Mouse (Mus musculus): ENCODE results near the gene Rnf169. TPM values are rescaled to one million over a fixed set of nuclear protein-coding genes. Genes with fewer than 3 reads are reported as not detected.

Rnf169 gene
- 4.3 and 4.5 TPM in 2 replicates for polyA plus RNA-seq (2016; fragmentation: Nextera tagmentation; extraction: Ambion mirVana)

GRCm38 (mm10) chr7:99980132-99980591 lies at the start of gene Rnf169:
Gene Rnf169 (minus strand): TSS chr7:99980448.
- Histone ChIP-seq H3K27ac (ENCODE audit: poor library complexity, severe bottlenecking) (peak within 1 kb of the TSS; percentile 94), H3K9me3 (replicated peaks) (no peaks in the 10 kb centered on the region; the same call in 1 of the 2 replicates), H3K36me3 (no peaks in the 10 kb centered on the region), H3K4me3 (peak within 1 kb of the TSS; percentile 94), H3K9ac (peak within 1 kb of the TSS; percentile 94), H3K4me1 (replicated peaks) (peaks cover 18% of the 10 kb centered on the region), H3K4me2 (peak within 1 kb of the TSS; percentile 78), H3K27me3 (replicated peaks) (no peaks in the 10 kb centered on the region)
- ATAC-seq (ENCODE audit: insufficient number of reproducible peaks, low FRiP score) = peak; percentile 94
- WGBS = under 1% methylated on average over 47 of the region's 55 CpGs

- Histone ChIP-seq H3K27ac (ENCODE audit: poor library complexity, severe bottlenecking) (no peak overlapping the region), H3K9me3 (replicated peaks) (no peaks in the 10 kb centered on the region), H3K4me1 (replicated peaks) (no peaks in the 10 kb centered on the region), H3K4me2 (no peak overlapping the region), H3K4me3 (no peak overlapping the region), H3K27me3 (replicated peaks) (peaks cover 3% of the 10 kb centered on the region; the same call in 1 of the 2 replicates), H3K9ac (no peak overlapping the region), H3K36me3 (no peaks in the 10 kb centered on the region)
- ATAC-seq (ENCODE audit: insufficient number of reproducible peaks, low FRiP score) = no peak
- WGBS = 35% methylated on average over 3 of the region's 3 CpGs
Measured at GRCm38 (mm10) chr7:100029307-100029706, 49.1 kb upstream of the Rnf169 start.

DNA sequence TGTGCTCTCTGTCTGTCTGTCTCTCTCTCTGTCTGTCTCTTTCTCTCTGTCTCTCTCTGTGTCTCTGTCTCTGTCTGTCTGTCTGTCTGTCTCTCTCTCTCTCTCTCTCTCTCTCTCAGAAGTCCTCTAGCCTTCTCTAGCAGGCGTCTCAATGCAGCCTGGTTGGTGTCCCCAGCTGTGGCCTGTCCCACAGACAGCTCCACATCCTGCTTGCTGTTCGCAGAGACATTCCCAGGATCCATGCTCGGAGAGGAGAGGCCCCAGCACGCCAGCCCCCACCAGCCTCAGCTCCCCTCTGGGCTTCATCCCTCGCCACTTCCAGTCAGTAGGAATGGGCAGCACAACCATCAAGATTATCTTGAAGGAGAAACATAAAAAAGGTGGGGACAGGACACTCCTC lies 47.1 kb upstream of the Rnf169 start:
- Histone ChIP-seq H3K4me3 (no peak overlapping the region), H3K36me3 (no peaks in the 10 kb centered on the region), H3K4me2 (no peak overlapping the region), H3K9me3 (replicated peaks) (no peaks in the 10 kb centered on the region; the same call in 1 of the 2 replicates), H3K27ac (ENCODE audit: poor library complexity, severe bottlenecking) (no peak overlapping the region), H3K27me3 (replicated peaks) (peaks cover 3% of the 10 kb centered on the region; the same call in 1 of the 2 replicates), H3K9ac (no peak overlapping the region), H3K4me1 (replicated peaks) (no peaks in the 10 kb centered on the region)
- no peak for ATAC-seq (ENCODE audit: insufficient number of reproducible peaks, low FRiP score)
- 46% methylated on average over 5 of the region's 5 CpGs for WGBS

GRCm38 (mm10) chr7:100017056-100017455 lies 36.8 kb upstream of the Rnf169 start:
- Histone ChIP-seq H3K4me2 (no peak overlapping the region), H3K27me3 (replicated peaks) (0 out of 2 replicates have a peak, but pooled peaks cover 6% of the 10 kb centered on the region), H3K4me3 (no peak overlapping the region), H3K4me1 (replicated peaks) (peaks cover 3% of the 10 kb centered on the region; the same call in 1 of the 2 replicates), H3K9me3 (replicated peaks) (no peaks in the 10 kb centered on the region), H3K27ac (ENCODE audit: poor library complexity, severe bottlenecking) (no peak overlapping the region), H3K9ac (no peak overlapping the region), H3K36me3 (no peaks in the 10 kb centered on the region)
- ATAC-seq (ENCODE audit: insufficient number of reproducible peaks, low FRiP score) = no peak
- WGBS = 79% methylated on average over 8 of the region's 8 CpGs

GRCm38 (mm10) chr7:100014123-100014600 lies 33.9 kb upstream of the Rnf169 start:
- WGBS = 67% methylated on average over 8 of the region's 8 CpGs

GRCm38 (mm10) chr7:100012515-100012914 lies 32.3 kb upstream of the Rnf169 start:
- Histone ChIP-seq H3K4me3 (no peak overlapping the region), H3K9ac (no peak overlapping the region), H3K27ac (ENCODE audit: poor library complexity, severe bottlenecking) (no peak overlapping the region), H3K36me3 (no peaks in the 10 kb centered on the region), H3K9me3 (replicated peaks) (no peaks in the 10 kb centered on the region), H3K4me1 (replicated peaks) (peaks cover 3% of the 10 kb centered on the region; the same call in 1 of the 2 replicates), H3K27me3 (replicated peaks) (peaks cover 30% of the 10 kb centered on the region), H3K4me2 (no peak overlapping the region)
- ATAC-seq (ENCODE audit: insufficient number of reproducible peaks, low FRiP score) = no peak
- 47% methylated on average over 6 of the region's 6 CpGs for WGBS

More at GRCm38 (mm10) chr7:100014123-100014600, 33.9 kb upstream of the Rnf169 start:
- Histone ChIP-seq H3K4me1 (replicated peaks) (peaks cover 3% of the 10 kb centered on the region; the same call in 1 of the 2 replicates), H3K9ac (no peak overlapping the region), H3K4me2 (no peak overlapping the region), H3K27me3 (replicated peaks) (peaks cover 13% of the 10 kb centered on the region), H3K36me3 (no peaks in the 10 kb centered on the region), H3K9me3 (replicated peaks) (no peaks in the 10 kb centered on the region), H3K4me3 (no peak overlapping the region), H3K27ac (ENCODE audit: poor library complexity, severe bottlenecking) (no peak overlapping the region)
- no peak; the same call in 1 of the 2 replicates for ATAC-seq (ENCODE audit: insufficient number of reproducible peaks, low FRiP score)

GRCm38 (mm10) chr7:100012085-100012484 lies 31.8 kb upstream of the Rnf169 start:
- Histone ChIP-seq H3K4me2 (no peak overlapping the region), H3K27ac (ENCODE audit: poor library complexity, severe bottlenecking) (no peak overlapping the region), H3K4me1 (replicated peaks) (peaks cover 3% of the 10 kb centered on the region; the same call in 1 of the 2 replicates), H3K9ac (no peak overlapping the region), H3K36me3 (no peaks in the 10 kb centered on the region), H3K4me3 (no peak overlapping the region), H3K9me3 (replicated peaks) (no peaks in the 10 kb centered on the region), H3K27me3 (replicated peaks) (peaks cover 34% of the 10 kb centered on the region)
- 52% methylated on average over 8 of the region's 8 CpGs for WGBS
- ATAC-seq (ENCODE audit: insufficient number of reproducible peaks, low FRiP score) = no peak

- Histone ChIP-seq H3K4me1 (replicated peaks) (peaks cover 10% of the 10 kb centered on the region), H3K27me3 (replicated peaks) (peaks cover 48% of the 10 kb centered on the region), H3K9ac (no peak overlapping the region), H3K4me3 (no peak overlapping the region), H3K36me3 (no peaks in the 10 kb centered on the region), H3K4me2 (no peak overlapping the region), H3K9me3 (replicated peaks) (no peaks in the 10 kb centered on the region), H3K27ac (ENCODE audit: poor library complexity, severe bottlenecking) (no peak overlapping the region)
- no peak for ATAC-seq (ENCODE audit: insufficient number of reproducible peaks, low FRiP score)
- 62% methylated on average over 5 of the region's 5 CpGs for WGBS
Measured at GRCm38 (mm10) chr7:100010711-100011110, 30.5 kb upstream of the Rnf169 start.

DNA sequence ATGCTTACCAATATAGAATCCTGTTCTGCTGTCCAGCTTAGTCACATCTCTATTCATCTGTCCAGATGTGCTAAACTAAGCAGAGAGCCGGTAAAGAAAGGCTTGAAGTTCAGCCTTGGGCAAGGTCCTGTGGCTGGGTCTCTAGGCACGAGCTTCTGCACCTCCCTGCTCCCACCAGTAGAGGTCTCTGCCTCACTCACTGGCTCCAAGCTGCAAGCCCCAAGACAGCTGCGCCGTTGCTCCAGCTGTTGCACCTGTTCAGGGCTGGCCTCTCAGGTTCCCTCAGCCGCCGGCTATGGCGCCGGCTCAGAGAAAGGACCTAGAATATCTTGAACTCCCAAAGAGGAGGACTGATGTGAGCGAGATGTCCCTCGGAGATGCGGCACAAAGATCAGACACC lies 29.4 kb upstream of the Rnf169 start:
- H3K27me3 ChIP-seq (replicated peaks) = peaks cover 58% of the 10 kb centered on the region
- ATAC-seq (ENCODE audit: insufficient number of reproducible peaks, low FRiP score) = 0 out of 2 replicates have a peak, but pooled peaks have one; percentile 34
- no peaks in the 10 kb centered on the region for H3K9me3 ChIP-seq (replicated peaks)
- H3K4me3 ChIP-seq = no peak overlapping the region
- H3K4me1 ChIP-seq (replicated peaks) = peaks cover 15% of the 10 kb centered on the region
- H3K36me3 ChIP-seq = no peaks in the 10 kb centered on the region
- no peak overlapping the region for H3K4me2 ChIP-seq
- H3K9ac ChIP-seq = no peak overlapping the region
- no peak overlapping the region for H3K27ac ChIP-seq (ENCODE audit: poor library complexity, severe bottlenecking)
- WGBS = 21% methylated on average over 11 of the region's 11 CpGs

DNA sequence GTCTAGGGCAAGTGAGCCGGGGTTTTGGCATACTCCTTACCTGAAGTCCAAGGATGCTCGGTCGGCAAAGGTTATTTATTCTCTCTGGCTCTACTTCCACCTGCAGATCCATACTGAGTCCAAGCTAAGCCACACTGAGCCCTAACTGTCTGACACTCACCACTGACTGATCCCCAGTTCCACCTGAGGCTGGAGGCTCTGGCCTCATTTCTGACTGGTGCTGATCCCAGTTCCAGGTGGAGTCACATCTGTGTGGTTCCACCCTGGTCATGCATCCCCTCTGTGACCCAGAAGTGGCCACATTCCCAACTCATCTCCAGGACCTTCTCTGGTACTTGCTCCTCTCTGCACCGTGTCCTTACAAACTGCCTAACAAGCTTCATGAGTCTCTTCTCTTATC lies 28.5 kb upstream of the Rnf169 start:
- peaks cover 15% of the 10 kb centered on the region for H3K4me1 ChIP-seq (replicated peaks)
- H3K36me3 ChIP-seq = no peaks in the 10 kb centered on the region
- peaks cover 61% of the 10 kb centered on the region for H3K27me3 ChIP-seq (replicated peaks)
- no peak overlapping the region for H3K27ac ChIP-seq (ENCODE audit: poor library complexity, severe bottlenecking)
- ATAC-seq (ENCODE audit: insufficient number of reproducible peaks, low FRiP score) = no peak
- no peak overlapping the region for H3K9ac ChIP-seq
- 74% methylated on average over 4 of the region's 4 CpGs for WGBS
- no peak overlapping the region for H3K4me2 ChIP-seq
- H3K4me3 ChIP-seq = no peak overlapping the region
- H3K9me3 ChIP-seq (replicated peaks) = no peaks in the 10 kb centered on the region

- Histone ChIP-seq H3K36me3 (no peaks in the 10 kb centered on the region), H3K27ac (ENCODE audit: poor library complexity, severe bottlenecking) (no peak overlapping the region), H3K27me3 (replicated peaks) (peaks cover 77% of the 10 kb centered on the region), H3K4me3 (peak overlapping the region; percentile 56), H3K4me2 (peak overlapping the region; percentile 97), H3K9ac (peak overlapping the region; percentile 57; the same call in 1 of the 2 replicates), H3K9me3 (replicated peaks) (no peaks in the 10 kb centered on the region), H3K4me1 (replicated peaks) (peaks cover 12% of the 10 kb centered on the region)
- WGBS = 4% methylated on average over 11 of the region's 11 CpGs
- no peak for ATAC-seq (ENCODE audit: insufficient number of reproducible peaks, low FRiP score)
Measured at GRCm38 (mm10) chr7:100006411-100006810, 26.2 kb upstream of the Rnf169 start.
